Mouse (Mus musculus): ENCODE results near the gene F2rl2. TPM values are rescaled to one million over a fixed set of nuclear protein-coding genes. Genes with fewer than 3 reads are reported as not detected.

F2rl2 gene
- polyA plus RNA-seq, 1 experiment from 2014 or later, result 2.3 TPM

DNA sequence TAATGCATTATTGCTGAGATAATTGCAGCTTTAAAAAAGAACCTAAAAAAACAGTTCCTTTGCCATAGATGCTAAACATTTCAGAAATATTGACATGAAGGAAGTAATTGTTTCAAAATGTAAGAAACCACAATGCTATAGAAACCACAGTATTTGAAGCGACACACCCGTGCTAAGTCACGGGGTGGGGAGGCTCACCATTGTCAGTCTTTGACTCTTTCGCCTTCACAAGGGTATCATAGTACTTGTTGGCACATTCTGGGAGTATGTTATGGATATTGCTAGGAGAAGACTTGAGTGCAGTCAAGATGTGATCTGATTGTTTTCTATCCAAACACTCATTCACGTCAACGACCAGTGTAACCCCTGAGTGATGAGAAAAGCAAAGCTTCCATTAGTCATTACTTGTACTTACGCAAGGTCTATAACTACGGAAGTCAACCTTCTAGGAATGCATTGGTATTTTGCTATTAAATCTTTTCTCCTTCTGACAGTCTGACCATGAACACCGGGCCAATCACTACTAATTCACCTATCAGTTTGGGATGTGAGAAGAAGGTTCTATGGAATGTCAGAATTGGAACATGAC is 11.9 kb upstream of the F2rl2 start:
- no peak for ATAC-seq (ENCODE audit: insufficient number of reproducible peaks, low FRiP score, low TSS enrichment, low read depth)
- Histone ChIP-seq H3K27me3 (ENCODE audit: control insufficient read depth, insufficient read depth, low read length) (no peaks in the 10 kb centered on the region), H3K4me2 (ENCODE audit: low read depth, severe bottlenecking) (no peak overlapping the region), H3K9me3 (ENCODE audit: control insufficient read depth, low read length) (no peaks in the 10 kb centered on the region), H3K4me3 (ENCODE audit: low read depth, low read length) (no peak overlapping the region), H3K9ac (ENCODE audit: low read length) (no peak overlapping the region), H3K27ac (replicated peaks; ENCODE audit: low read depth, low read length) (no peak overlapping the region), H3K36me3 (ENCODE audit: control insufficient read depth, insufficient read depth, low read length) (no peaks in the 10 kb centered on the region), H3K4me1 (ENCODE audit: control insufficient read depth, insufficient read depth, low read length) (no peaks in the 10 kb centered on the region)
- DNase-seq (ENCODE audit: low spot score), result no peak
- 93% methylated on average over 9 of the region's 9 CpGs for WGBS

GRCm38 (mm10) chr13:95685736-95686135 is 10.9 kb upstream of the F2rl2 start:
- H3K27me3 ChIP-seq (ENCODE audit: control insufficient read depth, insufficient read depth, low read length), result no peaks in the 10 kb centered on the region
- H3K27ac ChIP-seq (replicated peaks; ENCODE audit: low read depth, low read length), result no peak overlapping the region
- H3K9ac ChIP-seq (ENCODE audit: low read length), result no peak overlapping the region
- ATAC-seq (ENCODE audit: insufficient number of reproducible peaks, low FRiP score, low TSS enrichment, low read depth) (no peak), DNase-seq (ENCODE audit: low spot score) (no peak)
- no peaks in the 10 kb centered on the region for H3K9me3 ChIP-seq (ENCODE audit: control insufficient read depth, low read length)
- H3K4me3 ChIP-seq (ENCODE audit: low read depth, low read length), result no peak overlapping the region
- 84% methylated on average over 5 of the region's 5 CpGs for WGBS
- H3K36me3 ChIP-seq (ENCODE audit: control insufficient read depth, insufficient read depth, low read length), result no peaks in the 10 kb centered on the region
- H3K4me2 ChIP-seq (ENCODE audit: low read depth, severe bottlenecking), result no peak overlapping the region
- H3K4me1 ChIP-seq (ENCODE audit: control insufficient read depth, insufficient read depth, low read length), result no peaks in the 10 kb centered on the region

DNA sequence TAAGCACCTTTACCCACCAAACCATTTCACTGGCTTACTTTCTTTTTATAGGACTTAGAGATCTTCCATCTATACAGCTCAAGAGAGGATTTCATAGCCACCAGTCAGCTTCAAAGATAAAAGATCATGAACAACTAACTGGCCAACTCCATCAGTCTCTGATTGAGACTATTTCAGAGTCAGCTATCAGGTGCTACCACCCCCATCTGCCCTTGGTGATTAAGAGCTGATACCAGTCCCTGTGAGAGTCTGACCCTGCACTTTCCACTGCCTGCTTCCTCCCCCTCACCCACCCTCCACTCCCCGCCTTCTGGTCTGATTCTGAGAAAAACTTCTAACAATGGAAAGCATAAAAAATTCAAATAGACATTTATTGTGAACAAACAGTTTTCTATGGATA is 8.1 kb upstream of the F2rl2 start:
- WGBS, result 84% methylated on average over 1 of the region's 1 CpGs
- no peak overlapping the region for H3K27ac ChIP-seq (replicated peaks; ENCODE audit: low read depth, low read length)
- no peaks in the 10 kb centered on the region for H3K9me3 ChIP-seq (ENCODE audit: control insufficient read depth, low read length)
- no peak for DNase-seq (ENCODE audit: low spot score)
- no peak for ATAC-seq (ENCODE audit: insufficient number of reproducible peaks, low FRiP score, low TSS enrichment, low read depth)
- H3K4me1 ChIP-seq (ENCODE audit: control insufficient read depth, insufficient read depth, low read length), result 0 out of 2 replicates have a peak, but pooled peaks cover 2% of the 10 kb centered on the region
- no peak overlapping the region for H3K4me3 ChIP-seq (ENCODE audit: low read depth, low read length)
- H3K9ac ChIP-seq (ENCODE audit: low read length), result no peak overlapping the region
- no peak overlapping the region for H3K4me2 ChIP-seq (ENCODE audit: low read depth, severe bottlenecking)
- H3K36me3 ChIP-seq (ENCODE audit: control insufficient read depth, insufficient read depth, low read length), result no peaks in the 10 kb centered on the region
- H3K27me3 ChIP-seq (ENCODE audit: control insufficient read depth, insufficient read depth, low read length), result no peaks in the 10 kb centered on the region

- H3K36me3 ChIP-seq (ENCODE audit: control insufficient read depth, insufficient read depth, low read length), result no peaks in the 10 kb centered on the region
- 67% methylated on average over 8 of the region's 8 CpGs for WGBS
- no peaks in the 10 kb centered on the region for H3K9me3 ChIP-seq (ENCODE audit: control insufficient read depth, low read length)
- no peak overlapping the region for H3K9ac ChIP-seq (ENCODE audit: low read length)
- 0 out of 2 replicates have a peak, but pooled peaks cover 2% of the 10 kb centered on the region for H3K4me1 ChIP-seq (ENCODE audit: control insufficient read depth, insufficient read depth, low read length)
- H3K27ac ChIP-seq (replicated peaks; ENCODE audit: low read depth, low read length), result no peak overlapping the region
- no peak overlapping the region for H3K4me2 ChIP-seq (ENCODE audit: low read depth, severe bottlenecking)
- DNase-seq (ENCODE audit: low spot score) (no peak), ATAC-seq (ENCODE audit: insufficient number of reproducible peaks, low FRiP score, low TSS enrichment, low read depth) (no peak)
- H3K4me3 ChIP-seq (ENCODE audit: low read depth, low read length), result no peak overlapping the region
- H3K27me3 ChIP-seq (ENCODE audit: control insufficient read depth, insufficient read depth, low read length), result no peaks in the 10 kb centered on the region
Observed at GRCm38 (mm10) chr13:95692201-95692600, 4.5 kb upstream of the F2rl2 start.

DNA sequence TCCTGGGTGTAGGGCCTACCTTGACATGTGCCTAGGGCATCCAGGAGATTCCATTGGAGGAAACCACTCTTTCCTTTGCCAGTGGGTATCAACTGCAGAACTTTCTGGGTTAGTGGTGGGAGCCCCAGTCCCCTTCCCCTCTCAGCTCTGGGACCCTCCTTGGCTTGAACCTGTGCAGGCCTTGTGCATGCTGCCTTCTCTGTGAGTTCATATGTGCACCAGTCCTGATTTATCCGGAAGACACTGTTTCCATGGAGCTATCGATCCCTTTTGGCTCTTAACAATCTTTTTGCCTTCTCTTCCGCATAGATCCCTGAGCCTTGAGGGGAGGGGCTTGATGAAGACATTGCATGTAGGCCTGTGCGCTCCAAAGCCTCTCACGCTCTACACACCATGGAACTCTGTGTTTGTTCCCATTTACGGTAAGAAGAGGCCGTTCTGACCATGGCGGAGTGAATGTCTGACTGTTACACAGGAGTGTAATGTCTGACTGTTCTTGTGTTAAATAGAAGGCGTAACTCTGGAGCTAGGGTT is 466 bp upstream of the F2rl2 start:
- Histone ChIP-seq H3K36me3 (ENCODE audit: control insufficient read depth, insufficient read depth, low read length) (no peaks in the 10 kb centered on the region), H3K9ac (ENCODE audit: low read length) (no peak overlapping the region), H3K9me3 (ENCODE audit: control insufficient read depth, low read length) (no peaks in the 10 kb centered on the region), H3K27ac (replicated peaks; ENCODE audit: low read depth, low read length) (no peak overlapping the region), H3K4me1 (ENCODE audit: control insufficient read depth, insufficient read depth, low read length) (0 out of 2 replicates have a peak, but pooled peaks cover 2% of the 10 kb centered on the region), H3K27me3 (ENCODE audit: control insufficient read depth, insufficient read depth, low read length) (no peaks in the 10 kb centered on the region), H3K4me2 (ENCODE audit: low read depth, severe bottlenecking) (no peak overlapping the region), H3K4me3 (ENCODE audit: low read depth, low read length) (no peak overlapping the region)
- ATAC-seq (ENCODE audit: insufficient number of reproducible peaks, low FRiP score, low TSS enrichment, low read depth) (no peak), DNase-seq (ENCODE audit: low spot score) (no peak)
- WGBS, result 96% methylated on average over 9 of the region's 9 CpGs

DNA sequence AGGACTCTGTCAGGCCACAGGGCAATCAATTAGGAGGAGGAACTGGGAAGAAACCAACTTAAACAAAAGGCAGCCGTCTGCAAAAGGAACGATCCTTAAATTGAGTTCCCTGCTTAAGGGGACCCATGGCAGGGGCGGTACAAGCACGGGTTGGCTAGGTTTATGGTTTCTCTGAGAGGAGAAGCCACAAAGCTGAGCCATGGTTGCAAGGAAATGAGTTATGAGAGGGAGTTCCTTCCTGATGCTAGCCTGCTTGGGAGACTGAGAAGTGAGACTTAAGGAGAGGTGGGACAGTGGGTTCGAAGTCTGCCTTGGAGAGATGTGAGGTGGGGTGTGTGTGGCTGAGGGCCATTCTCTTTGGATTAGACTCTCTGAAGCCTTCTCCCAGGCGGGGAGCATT is 1.2 kb downstream of the F2rl2 start:
- no peak overlapping the region for H3K27ac ChIP-seq (replicated peaks; ENCODE audit: low read depth, low read length)

DNA sequence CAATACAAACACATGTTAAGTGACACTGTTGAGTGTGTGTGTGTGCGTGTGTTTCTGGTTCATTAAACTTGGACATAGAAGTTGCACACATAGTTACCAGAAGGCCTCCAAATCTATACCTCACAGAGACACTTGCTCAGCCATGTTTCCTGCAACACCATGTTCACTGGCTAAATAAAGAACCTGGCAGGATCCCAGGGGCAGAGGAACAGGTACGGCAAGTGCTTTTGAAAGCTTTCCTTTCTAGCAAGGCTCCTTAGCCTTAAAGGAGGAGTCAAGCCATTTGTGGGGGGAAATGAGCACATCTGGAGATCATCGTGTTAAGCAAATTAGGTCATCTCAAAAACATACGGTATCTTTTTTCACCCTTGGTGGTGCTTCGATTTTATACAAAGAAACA is 6.7 kb downstream of the F2rl2 start:
- Histone ChIP-seq H3K4me3 (ENCODE audit: low read depth, low read length) (no peak overlapping the region), H3K36me3 (ENCODE audit: control insufficient read depth, insufficient read depth, low read length) (no peaks in the 10 kb centered on the region), H3K27ac (replicated peaks; ENCODE audit: low read depth, low read length) (no peak overlapping the region), H3K4me2 (ENCODE audit: low read depth, severe bottlenecking) (no peak overlapping the region), H3K4me1 (ENCODE audit: control insufficient read depth, insufficient read depth, low read length) (no peaks in the 10 kb centered on the region), H3K9ac (ENCODE audit: low read length) (no peak overlapping the region), H3K27me3 (ENCODE audit: control insufficient read depth, insufficient read depth, low read length) (no peaks in the 10 kb centered on the region), H3K9me3 (ENCODE audit: control insufficient read depth, low read length) (no peaks in the 10 kb centered on the region)
- DNase-seq (ENCODE audit: low spot score) (no peak), ATAC-seq (ENCODE audit: insufficient number of reproducible peaks, low FRiP score, low TSS enrichment, low read depth) (no peak)
- WGBS, result 71% methylated on average over 5 of the region's 5 CpGs

More for the DNA sequence above, 1.2 kb downstream of the F2rl2 start:
- no peak for DNase-seq (ENCODE audit: low spot score)
- ATAC-seq (ENCODE audit: insufficient number of reproducible peaks, low FRiP score, low TSS enrichment, low read depth), result no peak
- Histone ChIP-seq H3K4me2 (ENCODE audit: low read depth, severe bottlenecking) (no peak overlapping the region), H3K9ac (ENCODE audit: low read length) (no peak overlapping the region), H3K9me3 (ENCODE audit: control insufficient read depth, low read length) (no peaks in the 10 kb centered on the region), H3K27me3 (ENCODE audit: control insufficient read depth, insufficient read depth, low read length) (no peaks in the 10 kb centered on the region), H3K36me3 (ENCODE audit: control insufficient read depth, insufficient read depth, low read length) (no peaks in the 10 kb centered on the region), H3K4me3 (ENCODE audit: low read depth, low read length) (no peak overlapping the region), H3K4me1 (ENCODE audit: control insufficient read depth, insufficient read depth, low read length) (no peaks in the 10 kb centered on the region)
- WGBS, result 42% methylated on average over 6 of the region's 6 CpGs

DNA sequence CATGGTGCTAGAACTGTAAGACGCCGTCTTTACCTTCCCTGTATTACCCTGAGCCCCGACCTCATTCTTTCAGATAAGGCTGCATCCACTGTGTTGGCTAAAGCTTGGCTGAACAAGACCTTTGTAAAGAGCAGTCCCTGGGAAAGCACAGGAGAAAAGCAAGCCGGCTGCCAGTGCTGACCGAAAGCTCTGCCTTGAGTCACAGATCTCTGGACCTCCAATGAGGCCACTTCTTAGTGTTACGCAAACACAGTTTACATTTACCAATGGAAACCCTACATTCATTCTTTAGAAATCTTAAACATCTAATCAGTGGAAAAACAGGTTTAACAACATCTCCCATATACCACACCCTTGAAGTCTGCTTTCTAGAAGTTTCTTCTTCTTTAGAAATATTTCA is 8.9 kb downstream of the F2rl2 start:
- WGBS, result 92% methylated on average over 6 of the region's 6 CpGs
- H3K36me3 ChIP-seq (ENCODE audit: control insufficient read depth, insufficient read depth, low read length), result no peaks in the 10 kb centered on the region
- H3K27ac ChIP-seq (replicated peaks; ENCODE audit: low read depth, low read length), result no peak overlapping the region
- H3K27me3 ChIP-seq (ENCODE audit: control insufficient read depth, insufficient read depth, low read length), result no peaks in the 10 kb centered on the region
- ATAC-seq (ENCODE audit: insufficient number of reproducible peaks, low FRiP score, low TSS enrichment, low read depth) (no peak), DNase-seq (ENCODE audit: low spot score) (no peak)
- H3K9ac ChIP-seq (ENCODE audit: low read length), result no peak overlapping the region
- no peak overlapping the region for H3K4me3 ChIP-seq (ENCODE audit: low read depth, low read length)
- no peak overlapping the region for H3K4me2 ChIP-seq (ENCODE audit: low read depth, severe bottlenecking)
- H3K9me3 ChIP-seq (ENCODE audit: control insufficient read depth, low read length), result no peaks in the 10 kb centered on the region
- H3K4me1 ChIP-seq (ENCODE audit: control insufficient read depth, insufficient read depth, low read length), result no peaks in the 10 kb centered on the region

DNA sequence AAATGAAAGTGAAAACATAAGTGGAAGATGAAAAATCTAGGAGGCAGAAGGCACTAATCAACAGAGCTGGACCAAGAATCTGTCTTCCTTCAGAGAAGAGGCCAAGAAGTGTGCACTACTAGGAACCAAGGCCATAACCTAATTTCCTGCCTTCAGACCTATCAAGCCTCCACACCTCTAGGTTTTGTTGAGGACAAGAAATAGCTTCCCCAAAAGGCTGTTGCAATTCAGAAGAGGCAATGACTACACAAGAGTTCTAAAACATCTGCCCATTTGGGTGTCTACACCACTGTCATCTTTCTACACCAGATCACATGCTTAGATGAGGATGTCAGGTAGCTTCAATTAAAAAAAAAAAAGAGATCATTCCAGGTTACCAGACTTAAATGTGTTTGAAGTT is 15.4 kb downstream of the F2rl2 start:
- Histone ChIP-seq H3K4me1 (ENCODE audit: control insufficient read depth, insufficient read depth, low read length) (no peaks in the 10 kb centered on the region), H3K4me3 (ENCODE audit: low read depth, low read length) (no peak overlapping the region), H3K27me3 (ENCODE audit: control insufficient read depth, insufficient read depth, low read length) (no peaks in the 10 kb centered on the region), H3K9me3 (ENCODE audit: control insufficient read depth, low read length) (no peaks in the 10 kb centered on the region), H3K36me3 (ENCODE audit: control insufficient read depth, insufficient read depth, low read length) (no peaks in the 10 kb centered on the region), H3K27ac (replicated peaks; ENCODE audit: low read depth, low read length) (no peak overlapping the region), H3K9ac (ENCODE audit: low read length) (no peak overlapping the region), H3K4me2 (ENCODE audit: low read depth, severe bottlenecking) (no peak overlapping the region)
- ATAC-seq (ENCODE audit: insufficient number of reproducible peaks, low FRiP score, low TSS enrichment, low read depth), result no peak
- DNase-seq (ENCODE audit: low spot score), result no peak

Measured in limb, embryonic 11.5 days (tissue).